Mouse (Mus musculus) lung, postnatal 0 days (tissue): ENCODE results near the gene Acss3.

Experiments
- CTCF ChIP-seq: IDR thresholded peaks from 2 replicates; pipeline ENCODE4 v1.5.1; 2016; ENCODE audit warnings: antibody characterized with exemption, mild to moderate bottlenecking
- EP300 ChIP-seq: IDR thresholded peaks from 2 replicates; pipeline ENCODE4 v1.6.1; 2016; ENCODE audit warnings: antibody characterized with exemption, mild to moderate bottlenecking, control low read depth

DNA sequence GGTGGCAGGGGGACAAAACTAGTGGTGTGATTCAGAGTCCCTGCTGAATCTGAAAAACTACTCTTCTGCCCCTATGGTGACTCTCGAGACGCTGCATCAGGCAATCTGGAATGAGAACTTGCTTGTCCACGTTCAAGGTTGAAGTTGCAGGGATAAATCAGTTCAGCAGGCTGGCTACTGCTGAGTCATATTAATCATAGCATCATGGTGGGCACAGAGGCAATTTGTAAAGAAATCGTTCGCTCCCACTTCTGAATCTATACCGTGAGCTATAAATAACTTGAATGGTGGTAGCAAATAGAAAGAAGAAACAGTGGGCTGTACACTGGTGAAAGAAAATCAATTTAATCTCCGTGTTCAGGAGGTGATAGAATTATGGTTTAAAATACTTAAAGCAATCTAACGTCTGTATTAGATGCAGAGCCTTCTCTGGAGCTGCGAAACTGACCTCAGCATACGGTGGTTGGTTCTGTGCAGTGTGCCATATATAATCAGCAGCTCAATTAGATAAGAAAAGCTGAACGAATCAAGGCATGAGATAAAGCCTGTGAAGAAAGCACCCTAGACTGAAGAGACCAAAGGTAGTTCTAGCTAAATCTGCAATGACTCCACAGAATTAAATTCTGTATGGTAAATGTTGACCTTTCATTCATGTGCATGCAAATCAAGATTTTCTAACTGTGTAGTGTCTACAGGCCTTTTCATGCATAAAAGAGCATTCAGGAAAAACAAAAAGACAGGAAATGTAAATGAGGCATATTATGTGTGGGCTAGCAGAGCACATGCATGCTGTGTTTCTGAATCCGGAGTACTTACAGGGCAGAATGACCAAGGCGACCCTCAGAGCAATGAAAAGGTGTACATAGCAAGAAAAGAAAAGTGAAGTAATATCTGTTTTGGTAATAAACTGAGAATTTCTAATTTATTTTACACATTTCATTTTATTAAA lies 148.0 kb downstream of the Acss3 start:
- TF ChIP-seq CTCF (no peak), EP300 (no peak)
